Mouse (Mus musculus): ENCODE data around the gene Ifit1. TPM values are rescaled to one million over a fixed set of nuclear protein-coding genes. Genes with fewer than 3 reads are reported as not detected.

Gene Ifit1
- 5.7 TPM for polyA plus RNA-seq (2014; fragmentation: Illumina TruSeq; extraction: RNeasy Lipid Tissue Mini Kit (QIAGEN cat#74804); ENCODE audit: low read depth, low replicate concordance)

GRCm38 (mm10) chr19:34640623-34641022 is at the start of gene Ifit1, which contains the start of gene Ifit1bl2:
Gene Ifit1 (plus strand): TSS chr19:34640871.
Gene Ifit1bl2 (minus strand): TSS chr19:34640743.

DNA sequence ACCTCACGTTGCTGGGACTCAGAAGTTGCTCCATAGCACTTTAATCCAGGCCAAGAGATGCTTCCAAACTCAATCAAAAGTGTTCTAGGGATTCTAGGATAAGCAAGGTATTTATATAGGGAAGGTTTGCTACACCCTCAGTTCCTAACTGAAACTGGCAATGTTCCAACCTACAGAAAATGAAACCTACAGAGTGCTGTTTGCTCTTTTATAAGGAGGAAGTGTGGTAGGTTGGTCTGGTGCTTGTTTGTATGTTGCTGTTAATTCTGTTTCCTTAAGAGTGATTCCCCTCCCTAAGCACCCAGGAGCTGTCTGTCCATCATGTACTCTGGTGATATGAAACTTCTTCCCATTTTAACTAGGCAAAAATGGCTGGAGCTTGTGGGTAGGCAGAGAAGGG is 38.8 kb upstream of the Ifit1 start, which contains the start of gene Ifit1bl1:
Gene Ifit1bl1 (minus strand): TSS at position 69 of the 400 bp plus-strand sequence.

GRCm38 (mm10) chr19:34607237-34608051 is 33.2 kb upstream of the Ifit1 start, which contains the start of gene Ifit3b:
Gene Ifit3b (plus strand): TSS chr19:34607970.

Other genes starting within 250 kb of the Ifit1 start
- gene Ch25h, start 165.7 kb upstream of the Ifit1 start, polyA plus RNA-seq (2014; fragmentation: Illumina TruSeq; extraction: RNeasy Lipid Tissue Mini Kit (QIAGEN cat#74804); ENCODE audit: low read depth, low replicate concordance) = 0.65 TPM
- 23.0 TPM for gene Lipa, start 113.4 kb upstream of the Ifit1 start, polyA plus RNA-seq (2014; fragmentation: Illumina TruSeq; extraction: RNeasy Lipid Tissue Mini Kit (QIAGEN cat#74804); ENCODE audit: low read depth, low replicate concordance)
- 9.8 TPM for gene Ifit2, start 90.2 kb upstream of the Ifit1 start, polyA plus RNA-seq (2014; fragmentation: Illumina TruSeq; extraction: RNeasy Lipid Tissue Mini Kit (QIAGEN cat#74804); ENCODE audit: low read depth, low replicate concordance)
- 14.3 TPM for gene Ifit3, start 57.3 kb upstream of the Ifit1 start, polyA plus RNA-seq (2014; fragmentation: Illumina TruSeq; extraction: RNeasy Lipid Tissue Mini Kit (QIAGEN cat#74804); ENCODE audit: low read depth, low replicate concordance)
- 6.4 TPM for gene Ifit1bl1, start 38.9 kb upstream of the Ifit1 start, polyA plus RNA-seq (2014; fragmentation: Illumina TruSeq; extraction: RNeasy Lipid Tissue Mini Kit (QIAGEN cat#74804); ENCODE audit: low read depth, low replicate concordance)
- gene Ifit3b, start 32.9 kb upstream of the Ifit1 start, polyA plus RNA-seq (2014; fragmentation: Illumina TruSeq; extraction: RNeasy Lipid Tissue Mini Kit (QIAGEN cat#74804); ENCODE audit: low read depth, low replicate concordance) = 3.7 TPM
- 3.5 TPM for gene Ifit1bl2, start 128 bp upstream of the Ifit1 start, polyA plus RNA-seq (2014; fragmentation: Illumina TruSeq; extraction: RNeasy Lipid Tissue Mini Kit (QIAGEN cat#74804); ENCODE audit: low read depth, low replicate concordance)
- 2.5 TPM for gene Slc16a12, start 106.4 kb downstream of the Ifit1 start, polyA plus RNA-seq (2014; fragmentation: Illumina TruSeq; extraction: RNeasy Lipid Tissue Mini Kit (QIAGEN cat#74804); ENCODE audit: low read depth, low replicate concordance)
- gene Pank1, start 238.6 kb downstream of the Ifit1 start, polyA plus RNA-seq (2014; fragmentation: Illumina TruSeq; extraction: RNeasy Lipid Tissue Mini Kit (QIAGEN cat#74804); ENCODE audit: low read depth, low replicate concordance) = 38.0 TPM

Data from heart, adult 10 weeks (tissue).